Mouse (Mus musculus): ENCODE measurements around the gene Zc3h18. TPM values are rescaled to one million over a fixed set of nuclear protein-coding genes. Genes with fewer than 3 reads are reported as not detected.

Gene Zc3h18
- total RNA-seq, 2 experiments from 2014 or later = 23.7 to 27.8 TPM

GRCm38 (mm10) chr8:122437708-122438331 lies 61.4 kb downstream of the Zc3h18 start:
- no peak for DNase-seq

DNA sequence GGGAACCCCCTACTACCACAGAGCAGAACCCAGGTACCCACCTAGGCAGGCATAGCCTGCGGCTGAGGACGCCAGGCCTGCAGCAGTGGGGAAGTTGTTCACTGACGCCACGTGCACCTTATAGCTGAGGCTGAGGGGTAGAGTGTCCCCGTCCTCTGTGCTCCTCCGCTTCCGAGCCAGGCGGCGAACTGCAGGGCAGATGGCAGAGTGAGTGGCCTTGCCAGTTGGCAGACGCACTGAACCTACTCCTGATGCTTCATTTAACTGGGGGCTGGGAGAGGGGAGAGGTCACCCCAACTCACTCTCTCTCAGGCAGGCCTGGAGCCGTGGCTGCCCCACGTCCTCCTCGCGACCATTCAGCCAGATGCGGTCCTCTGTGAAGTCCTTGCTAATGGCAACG lies 62.9 kb downstream of the Zc3h18 start:
- DNase-seq = no peak

DNA sequence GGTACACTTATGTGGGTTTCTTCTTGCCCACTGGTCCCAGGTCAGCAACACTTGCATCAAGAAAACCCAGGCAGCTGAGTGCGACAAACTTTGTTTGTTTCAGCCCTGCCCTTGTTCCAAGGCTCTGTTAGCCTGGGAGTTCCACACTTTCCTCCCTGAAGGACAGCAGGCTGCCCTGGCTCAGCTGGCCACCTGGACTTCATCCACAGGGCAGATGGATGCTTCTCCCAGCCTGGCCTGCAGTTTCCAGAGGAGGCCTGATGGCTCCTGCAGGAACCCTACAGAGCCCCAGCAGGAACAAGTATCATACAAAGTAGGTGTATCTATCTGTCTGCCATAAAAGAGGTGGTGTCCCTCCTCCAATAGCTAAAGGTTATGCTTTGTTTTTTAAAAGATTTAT lies 64.9 kb downstream of the Zc3h18 start:
- DNase-seq = no peak

DNA sequence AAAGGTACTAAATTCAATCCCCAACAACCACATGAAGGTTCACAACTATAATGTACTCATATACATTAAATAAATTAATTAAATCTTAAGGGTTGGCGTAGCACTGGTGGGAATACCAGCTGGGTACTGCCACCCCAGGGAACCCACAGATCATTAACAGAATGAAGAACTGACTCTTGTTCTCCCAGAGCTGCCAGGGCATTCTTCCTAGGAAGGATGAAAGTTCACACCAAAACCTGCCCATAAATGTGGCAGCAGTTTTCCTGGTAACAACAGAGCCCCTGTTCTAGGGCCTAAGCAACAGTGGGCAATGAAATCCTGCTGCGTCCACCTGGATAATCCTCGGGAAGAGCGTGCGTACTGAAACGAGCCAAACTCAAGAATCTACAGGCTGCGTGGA lies 65.9 kb downstream of the Zc3h18 start:
- DNase-seq = no peak

DNA sequence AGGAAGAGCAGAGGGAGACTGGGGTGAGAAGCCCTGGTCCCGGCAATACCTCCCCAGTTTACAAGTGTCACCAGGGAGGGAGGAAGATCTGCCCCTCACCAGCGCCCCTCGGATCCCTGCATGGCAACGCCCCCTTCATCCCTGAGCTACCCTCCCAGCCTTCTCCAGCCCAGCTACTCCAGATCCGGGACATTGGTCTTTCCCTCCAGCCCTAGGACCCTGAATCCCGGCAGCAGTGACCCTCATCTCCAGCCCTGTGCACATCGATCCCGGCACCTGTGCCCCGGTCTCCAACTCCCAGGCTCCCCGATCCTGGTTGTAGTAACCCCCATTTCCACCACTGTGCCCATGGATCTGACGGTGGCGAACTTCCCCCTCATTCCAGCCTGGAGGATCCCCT lies 66.4 kb downstream of the Zc3h18 start:
- DNase-seq = no peak

- DNase-seq = peak; percentile 97
Observed at GRCm38 (mm10) chr8:122443262-122444006, 67.0 kb downstream of the Zc3h18 start, which contains the start of gene Mvd. Gene Mvd (minus strand): TSS chr8:122443422.

DNA sequence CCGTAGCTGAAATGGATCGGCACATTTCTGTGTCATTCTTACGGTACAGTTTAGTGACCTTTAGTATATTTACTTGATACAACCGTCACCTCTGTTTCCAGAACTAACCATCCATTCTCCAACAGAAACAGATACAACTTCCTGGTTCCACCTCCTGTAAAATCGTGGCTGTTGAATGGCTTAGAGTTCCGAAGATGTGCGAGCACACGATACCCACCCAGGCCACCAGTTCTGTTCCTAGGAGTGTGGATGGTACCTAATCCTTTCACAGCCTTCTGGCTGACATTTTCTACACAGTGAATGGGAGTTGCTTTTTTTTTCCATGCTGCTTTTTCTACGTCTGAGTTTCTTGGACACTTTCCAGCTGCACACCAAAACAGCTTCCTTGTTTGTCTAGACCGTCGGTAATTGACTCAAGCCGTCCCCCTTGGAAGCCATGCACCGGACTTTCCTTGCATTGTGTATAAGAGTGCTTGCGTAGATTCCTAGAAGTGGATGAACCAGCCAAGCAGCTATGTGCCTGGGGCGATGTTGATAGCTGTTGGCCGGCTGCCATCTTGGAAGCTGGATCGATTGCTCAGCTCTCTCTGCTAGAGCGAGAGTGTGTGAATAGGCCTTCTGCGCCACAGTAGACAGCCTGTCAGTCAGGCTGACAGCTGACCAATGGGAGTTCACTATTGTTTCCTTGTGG lies 67.8 kb downstream of the Zc3h18 start:
- peak; percentile 84 for DNase-seq

DNA sequence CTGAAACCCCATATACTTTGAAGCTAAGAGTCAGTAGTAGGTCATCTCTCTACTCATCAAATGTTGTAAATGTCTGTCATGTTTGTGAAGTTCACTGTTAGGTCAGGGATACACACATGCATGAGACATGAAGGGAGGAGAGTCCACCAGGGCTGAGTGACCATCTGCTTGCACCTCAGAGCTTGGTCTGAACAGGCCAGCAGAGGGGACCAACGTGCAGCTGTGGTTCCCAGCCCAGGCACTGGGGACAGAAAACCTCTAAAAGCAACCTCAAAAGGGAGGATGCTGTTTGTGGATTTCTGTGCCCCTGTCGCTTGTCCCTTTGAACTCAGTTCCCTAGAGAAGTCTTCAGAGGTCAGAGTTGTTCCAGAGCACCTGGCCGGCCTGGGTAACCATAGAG lies 68.8 kb downstream of the Zc3h18 start:
- no peak for DNase-seq

DNA sequence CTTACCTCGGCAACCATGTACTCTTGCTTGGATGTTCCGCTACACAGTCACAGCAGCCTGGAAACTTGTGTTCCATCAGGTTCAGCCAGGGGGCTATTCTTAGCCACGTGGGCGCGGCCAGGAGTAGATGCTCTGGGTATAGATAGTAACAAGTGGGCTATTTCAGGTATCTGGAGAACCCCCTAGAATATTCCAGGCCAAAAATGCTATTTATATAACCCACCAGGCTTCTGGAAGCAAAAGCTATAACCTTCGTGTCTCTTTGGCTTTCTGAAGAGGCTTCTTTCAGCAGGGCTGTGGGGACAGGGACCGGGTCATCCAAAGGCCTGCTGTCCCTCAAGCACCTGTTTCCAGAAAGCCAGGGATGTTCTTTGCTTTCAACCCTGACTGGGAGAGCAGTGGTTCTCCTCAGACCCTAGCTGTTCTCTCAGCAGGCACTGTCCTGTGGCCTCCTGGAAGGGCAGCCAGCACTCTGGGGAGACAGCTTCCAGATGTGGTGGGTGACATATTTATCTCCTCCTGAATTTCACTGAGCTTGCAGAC lies 74.8 kb downstream of the Zc3h18 start:
- DNase-seq = no peak

- no peak for DNase-seq
Observed at GRCm38 (mm10) chr8:122452154-122452553, 75.7 kb downstream of the Zc3h18 start.

GRCm38 (mm10) chr8:122454409-122454808 lies 78.0 kb downstream of the Zc3h18 start:
- no peak for DNase-seq

DNA sequence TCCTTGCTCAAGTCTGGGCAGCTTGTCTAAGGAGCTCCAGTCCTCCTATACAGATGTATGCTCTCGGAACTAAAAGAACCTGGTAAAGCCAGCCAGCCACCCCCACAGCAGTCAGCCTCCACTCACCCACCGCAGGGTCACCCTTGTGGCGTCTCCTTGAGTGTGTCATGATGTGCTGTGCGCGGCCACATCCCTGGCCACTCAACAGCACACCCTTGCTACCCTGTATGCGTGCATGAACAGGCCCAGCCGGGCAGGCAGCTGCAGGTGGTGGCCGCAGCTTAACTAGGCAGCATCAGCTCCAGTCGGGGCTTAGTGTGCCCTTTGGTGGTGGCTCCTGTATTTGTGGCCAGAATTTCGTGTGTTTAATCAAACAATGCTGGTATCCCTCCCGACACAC lies 80.8 kb downstream of the Zc3h18 start:
- DNase-seq = no peak

DNA sequence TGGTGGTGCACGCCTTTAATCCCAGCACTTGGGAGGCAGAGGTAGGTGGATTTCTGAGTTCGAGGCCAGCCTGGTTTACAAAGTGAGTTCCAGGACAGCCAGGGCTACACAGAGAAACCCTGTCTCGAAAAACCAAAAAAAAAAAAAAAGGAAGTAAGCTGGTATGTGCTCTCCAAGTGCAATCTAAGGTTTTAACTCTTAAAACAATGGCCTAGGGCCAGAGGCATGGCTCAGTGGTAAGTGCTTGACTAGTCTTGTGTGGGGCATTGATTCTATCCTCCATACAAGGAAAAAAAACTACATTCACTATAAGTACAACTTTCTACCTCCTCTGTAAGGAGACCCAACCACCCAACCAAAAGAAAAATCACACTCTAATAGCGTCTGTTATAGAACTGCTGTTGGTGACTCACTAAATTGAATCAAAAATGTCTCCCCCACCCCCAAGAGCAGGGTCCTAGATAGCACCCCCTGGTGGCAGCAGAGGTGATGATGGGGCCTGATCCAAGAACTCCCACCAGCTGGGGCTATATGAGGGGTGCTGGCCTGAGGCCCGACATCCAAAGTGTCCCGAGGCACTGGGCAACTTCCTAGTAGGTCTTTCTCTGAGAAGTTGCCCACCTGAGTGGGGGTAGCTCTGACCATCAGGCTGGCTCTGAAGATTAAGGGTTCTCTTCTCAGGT lies 83.0 kb downstream of the Zc3h18 start:
- DNase-seq = no peak

DNA sequence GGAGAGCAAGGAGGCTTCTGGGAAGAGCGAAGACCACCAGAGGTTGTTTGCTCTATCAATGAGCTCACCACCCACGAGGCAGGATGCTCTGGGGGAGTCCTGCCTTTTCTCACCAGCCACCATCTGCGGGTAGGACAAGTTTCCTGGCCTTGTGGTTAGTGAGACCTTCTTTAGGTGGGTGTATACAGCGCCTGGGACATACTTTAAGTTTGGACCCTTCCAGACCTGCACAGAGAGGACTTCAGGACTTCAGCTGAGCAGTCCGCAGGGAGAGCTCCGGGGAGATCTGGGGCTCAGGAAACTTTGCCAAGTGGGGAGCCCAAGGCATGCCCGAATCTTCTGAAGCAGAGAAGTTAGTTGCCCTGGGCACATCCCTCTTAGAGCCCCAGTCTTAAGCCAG lies 83.6 kb downstream of the Zc3h18 start:
- DNase-seq = no peak

DNA sequence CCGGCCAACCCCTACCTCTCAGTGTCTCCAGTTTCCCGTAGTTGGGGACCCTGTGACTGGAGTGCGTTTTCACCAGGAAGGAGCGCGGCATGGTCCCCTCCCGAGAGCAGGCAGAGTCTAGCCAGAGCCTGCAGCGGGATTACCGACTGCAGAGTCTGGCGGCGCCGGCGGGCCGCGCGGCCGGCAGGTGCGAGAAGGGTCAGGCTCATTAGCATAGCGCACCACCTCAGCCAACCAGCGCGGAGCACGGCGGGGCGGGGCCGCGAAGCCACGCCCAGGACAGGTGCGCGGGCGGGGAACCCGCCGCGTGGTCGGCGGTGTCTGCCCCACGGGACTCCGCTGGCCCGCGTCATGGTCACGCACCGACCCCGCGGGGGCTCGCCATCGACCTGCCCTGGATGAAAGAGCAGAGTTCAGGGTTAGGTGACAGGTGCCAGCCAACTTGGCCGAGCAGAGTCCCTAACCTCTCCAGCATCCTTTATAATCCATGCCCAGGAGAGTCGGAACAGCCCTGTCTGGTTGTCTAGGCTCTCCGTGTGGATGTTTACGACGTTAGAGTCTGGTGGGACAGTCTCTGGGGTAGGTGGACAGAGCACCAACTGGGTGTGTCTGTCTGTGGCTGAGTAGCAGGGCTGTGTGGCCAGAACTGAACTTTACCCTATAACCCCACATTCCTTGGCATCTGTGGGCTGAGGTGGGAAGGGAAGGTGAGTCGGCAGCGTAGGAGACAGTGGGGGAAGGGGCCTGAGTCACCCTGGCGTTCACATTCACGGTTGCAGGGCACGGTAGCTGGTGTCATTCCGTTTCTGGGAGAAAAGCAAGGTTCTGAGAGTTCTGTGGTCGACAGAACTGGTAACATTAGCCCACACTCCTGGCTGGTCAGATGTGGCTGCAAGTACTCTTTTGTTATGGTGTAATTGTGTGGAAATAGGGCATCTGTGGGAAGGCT lies 84.4 kb downstream of the Zc3h18 start, which contains the start of gene Snai3:
Gene Snai3 (minus strand): TSS at position 210 of the 949 bp plus-strand sequence.
- DNase-seq = peak; percentile 62

- no peak for DNase-seq
Observed at GRCm38 (mm10) chr8:122461473-122462148, 85.2 kb downstream of the Zc3h18 start.

DNA sequence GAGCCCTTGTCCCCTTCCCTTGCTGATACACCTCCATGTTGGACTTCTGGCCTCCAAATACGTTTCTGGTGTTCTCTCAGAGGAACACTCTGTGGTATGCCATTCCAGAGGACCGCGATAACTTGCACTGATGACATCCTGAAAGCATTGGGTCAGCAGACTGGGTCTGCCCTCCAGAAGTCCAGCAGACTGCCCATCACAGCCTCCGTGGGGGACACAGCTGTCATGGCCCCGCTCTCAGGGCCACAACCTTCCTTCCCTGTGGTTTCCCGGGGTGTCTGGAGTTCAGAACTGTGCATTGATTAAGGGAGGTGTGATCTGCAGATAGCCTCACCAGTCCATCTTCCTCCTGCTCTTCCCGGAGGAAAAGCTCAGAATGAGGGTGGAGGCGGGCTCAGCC lies 86.1 kb downstream of the Zc3h18 start:
- DNase-seq = no peak

DNA sequence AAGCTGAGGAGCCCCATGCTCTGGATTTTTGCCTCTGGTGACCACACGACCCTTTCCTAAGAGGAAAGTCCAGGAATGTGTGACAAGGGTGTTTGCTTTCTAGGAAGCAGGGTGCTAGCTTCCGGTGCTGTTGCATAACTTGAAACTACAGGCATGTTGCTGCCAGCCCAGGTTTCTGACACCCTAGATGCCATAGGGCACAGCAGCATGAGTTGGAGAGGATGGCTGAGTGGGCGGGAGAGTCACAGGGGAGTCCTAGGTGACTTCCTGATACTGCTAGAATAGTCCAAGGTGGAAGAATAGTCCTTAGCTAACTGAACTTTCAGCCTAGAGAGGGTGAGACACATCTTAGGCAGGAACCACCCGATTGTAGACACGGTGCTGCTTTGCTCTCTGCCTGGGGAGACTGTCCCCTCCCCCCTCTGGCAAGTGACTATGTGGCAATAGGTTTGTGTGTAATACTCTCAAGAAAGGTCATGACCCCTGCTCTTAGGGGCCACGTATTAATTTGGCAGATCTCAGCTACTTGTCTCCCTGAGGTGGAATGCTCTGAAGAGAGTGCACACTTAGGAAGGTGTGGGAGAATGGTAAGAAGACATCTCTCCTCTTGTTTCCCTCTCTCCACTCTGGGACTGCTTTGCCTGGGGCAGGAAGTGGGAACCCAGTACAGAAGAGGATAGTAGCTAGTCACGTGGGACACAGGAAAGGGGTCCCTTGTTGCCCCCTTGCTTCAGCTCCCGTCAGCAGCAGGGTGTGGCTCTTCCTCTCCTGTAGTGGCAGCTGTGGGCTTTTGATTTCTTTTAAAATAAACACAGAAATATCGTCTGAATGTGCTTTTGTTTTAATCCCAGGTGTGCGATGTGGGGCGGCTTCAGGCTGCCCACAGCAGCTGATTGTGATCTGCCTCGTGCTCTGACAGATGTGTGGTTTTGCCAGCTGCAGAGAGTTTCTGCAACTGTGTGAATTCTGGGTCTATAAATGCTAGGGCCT lies 87.5 kb downstream of the Zc3h18 start:
- DNase-seq = no peak

GRCm38 (mm10) chr8:122464985-122465384 lies 88.6 kb downstream of the Zc3h18 start:
- no peak for DNase-seq
